8 mouse cellular contexts compared by ENCODE assay signal in genomic region chr4:33245853-33246395, GRCm38 (mm10). TPM values are rescaled to one million over a fixed set of nuclear protein-coding genes. Genes with fewer than 3 reads are reported as not detected.
DNase-seq lines count a peak whose midpoint lies in the region; ATAC-seq and TF ChIP-seq lines count a peak whose summit lies in the region.

No protein-coding gene starts in this region.

- no peak overlapping the region for H3K9ac ChIP-seq in forebrain, embryonic 11.5 days (ENCODE audit: low read length)
- H3K9ac ChIP-seq in liver, embryonic 11.5 days (ENCODE audit: low read depth, low read length), result no peak overlapping the region

- H3K4me2 ChIP-seq in forebrain, embryonic 11.5 days (ENCODE audit: low read depth, low read length, severe bottlenecking), result no peak overlapping the region
- H3K4me2 ChIP-seq in liver, embryonic 11.5 days, result peak overlapping the region; percentile 78

- no peak for DNase-seq in forebrain, embryonic 10.5 days (ENCODE audit: extremely low spot score, low spot score)
- no peak for DNase-seq in forebrain, embryonic 11.5 days (ENCODE audit: low spot score)
- no peak for DNase-seq in spleen, adult 2 months (ENCODE audit: low read depth in 1 of 2, low spot score in 2 of 2)
- DNase-seq in spleen, adult 12 weeks (ENCODE audit: low spot score), result no peak
- DNase-seq in liver, embryonic 11.5 days (ENCODE audit: low spot score), result no peak
- DNase-seq in urinary bladder, postnatal 25 days (ENCODE audit: low spot score), result no peak
- no peak for DNase-seq in left cerebral cortex, adult 18-20 months (ENCODE audit: low spot score in 2 of 2)
- DNase-seq in layer of hippocampus, adult 8-10 months (ENCODE audit: low spot score in 2 of 2), result no peak

- H3K4me3 ChIP-seq in forebrain, embryonic 10.5 days, result peak overlapping the region; percentile 98; the same call in 1 of the 2 replicates
- no peak overlapping the region for H3K4me3 ChIP-seq in forebrain, embryonic 11.5 days (ENCODE audit: low read depth, low read length)
- peak overlapping the region; percentile 11; the same call in 1 of the 2 replicates for H3K4me3 ChIP-seq in spleen, adult 2 months (ENCODE audit: extremely low read depth, insufficient read depth, insufficient read length)
- peak overlapping the region; percentile 22; the same call in 1 of the 2 replicates for H3K4me3 ChIP-seq in liver, embryonic 11.5 days (ENCODE audit: low read depth, low read length)

- no peaks in the 10 kb centered on the region for H3K27me3 ChIP-seq in forebrain, embryonic 10.5 days (ENCODE audit: poor library complexity, severe bottlenecking)
- no peaks in the 10 kb centered on the region for H3K27me3 ChIP-seq in forebrain, embryonic 11.5 days (ENCODE audit: control insufficient read depth, insufficient read depth, low read length)
- no peaks in the 10 kb centered on the region for H3K27me3 ChIP-seq in spleen, adult 2 months (ENCODE audit: control insufficient read depth, insufficient read depth, low read length)
- H3K27me3 ChIP-seq in liver, embryonic 11.5 days (replicated peaks; ENCODE audit: control insufficient read depth, insufficient read depth, low read length), result no peaks in the 10 kb centered on the region

- peaks cover 41% of the 10 kb centered on the region for H3K36me3 ChIP-seq in forebrain, embryonic 10.5 days (replicated peaks)
- no peaks in the 10 kb centered on the region; the same call in 1 of the 2 replicates for H3K36me3 ChIP-seq in forebrain, embryonic 11.5 days (ENCODE audit: control insufficient read depth, insufficient read depth, low read length)
- peaks cover 20% of the 10 kb centered on the region for H3K36me3 ChIP-seq in spleen, adult 2 months (ENCODE audit: control insufficient read depth, insufficient read depth, low read length)
- H3K36me3 ChIP-seq in liver, embryonic 11.5 days (ENCODE audit: control insufficient read depth, insufficient read depth, low read length), result peaks cover 14% of the 10 kb centered on the region; the same call in 1 of the 2 replicates

- no peak for TF ChIP-seq POLR2A in spleen, adult 2 months (IDR thresholded peaks at IDR 0.05; ENCODE audit: low read depth, low read length)

- peaks cover 32% of the 10 kb centered on the region for H3K4me1 ChIP-seq in forebrain, embryonic 10.5 days
- H3K4me1 ChIP-seq in forebrain, embryonic 11.5 days (replicated peaks; ENCODE audit: control insufficient read depth, insufficient read depth, low read length), result no peaks in the 10 kb centered on the region; the same call in 1 of the 2 replicates
- H3K4me1 ChIP-seq in spleen, adult 2 months (ENCODE audit: control insufficient read depth, insufficient read depth, insufficient read length), result peaks cover 5% of the 10 kb centered on the region
- peaks cover 22% of the 10 kb centered on the region for H3K4me1 ChIP-seq in liver, embryonic 11.5 days (replicated peaks; ENCODE audit: control insufficient read depth, insufficient read depth, low read length)

- no peak for ATAC-seq in forebrain, embryonic 11.5 days (replicated peaks; ENCODE audit: low FRiP score)
- no peak for ATAC-seq in liver, embryonic 11.5 days (replicated peaks; ENCODE audit: low FRiP score)

- no peaks in the 10 kb centered on the region for H3K9me3 ChIP-seq in forebrain, embryonic 10.5 days
- no peaks in the 10 kb centered on the region for H3K9me3 ChIP-seq in forebrain, embryonic 11.5 days (ENCODE audit: control insufficient read depth, low read length)
- no peaks in the 10 kb centered on the region for H3K9me3 ChIP-seq in liver, embryonic 11.5 days (ENCODE audit: control insufficient read depth, low read length)

- TF ChIP-seq CTCF in spleen, adult 2 months (IDR thresholded peaks at IDR 0.05; ENCODE audit: extremely low read depth, insufficient read depth, insufficient read length, insufficient replicate concordance), result no peak

- no peak overlapping the region for H3K27ac ChIP-seq in forebrain, embryonic 10.5 days
- no peak overlapping the region for H3K27ac ChIP-seq in forebrain, embryonic 11.5 days (ENCODE audit: low read depth, low read length)
- H3K27ac ChIP-seq in spleen, adult 2 months (ENCODE audit: insufficient read depth, low read length), result peak overlapping the region; percentile 44; the same call in 1 of the 2 replicates
- H3K27ac ChIP-seq in liver, embryonic 11.5 days (ENCODE audit: low read depth, low read length), result no peak overlapping the region

- WGBS in forebrain, embryonic 10.5 days, result 94% methylated on average over 14 of the region's 14 CpGs
- 92% methylated on average over 14 of the region's 14 CpGs for WGBS in forebrain, embryonic 11.5 days
- WGBS in spleen, adult 2 months, result 79% methylated on average over 14 of the region's 14 CpGs
- WGBS in liver, embryonic 11.5 days, result 82% methylated on average over 14 of the region's 14 CpGs

RNA-seq across cellular contexts. Expression of gene Srsf12, which starts 37.1 kb away (rescaled TPM):
- polyA plus RNA-seq in forebrain, embryonic 10.5 days (2016; fragmentation: Nextera tagmentation; extraction: Ambion mirVana), result 4.1 and 4.2 TPM in 2 replicates
- polyA plus RNA-seq in forebrain, embryonic 11.5 days (2014; fragmentation: Nextera tagmentation; extraction: Ambion mirVana), result 7.9 and 9.0 TPM in 2 replicates
- polyA plus RNA-seq in spleen, adult 2 months (2012; rRNA removed), result 0.30 and 0.40 TPM in 2 replicates
- 0.73 and 1.6 TPM in 2 replicates for polyA plus RNA-seq in liver, embryonic 11.5 days (2014; fragmentation: Nextera tagmentation; extraction: Ambion mirVana)
- 10 to 100 TPM; 22.8 to 24.9 TPM for total RNA-seq in left cerebral cortex, adult 18-20 months (2021)
- total RNA-seq in layer of hippocampus, adult 8-10 months (2022), result 10 to 100 TPM; 21.8 to 25.8 (median 24.5) TPM

RNA-seq across cellular contexts. Expression of gene Pnrc1, which starts 44.0 kb away (rescaled TPM):
- polyA plus RNA-seq in forebrain, embryonic 10.5 days (2016; fragmentation: Nextera tagmentation; extraction: Ambion mirVana), result 51.6 and 56.2 TPM in 2 replicates
- 84.9 and 87.9 TPM in 2 replicates for polyA plus RNA-seq in forebrain, embryonic 11.5 days (2014; fragmentation: Nextera tagmentation; extraction: Ambion mirVana)
- polyA plus RNA-seq in spleen, adult 2 months (2012; rRNA removed), result 64.6 and 174 TPM in 2 replicates
- polyA plus RNA-seq in liver, embryonic 11.5 days (2014; fragmentation: Nextera tagmentation; extraction: Ambion mirVana), result 58.7 and 59.0 TPM in 2 replicates
- total RNA-seq in left cerebral cortex, adult 18-20 months (2021), result 100 to 1,000 TPM; 144 to 173 TPM
- total RNA-seq in layer of hippocampus, adult 8-10 months (2022), result 100 to 1,000 TPM; 127 to 141 (median 133) TPM

RNA-seq across cellular contexts. Expression of gene Pm20d2, which starts 56.4 kb away (rescaled TPM):
- 1.1 and 1.2 TPM in 2 replicates for polyA plus RNA-seq in forebrain, embryonic 10.5 days (2016; fragmentation: Nextera tagmentation; extraction: Ambion mirVana)
- 1.1 and 1.7 TPM in 2 replicates for polyA plus RNA-seq in forebrain, embryonic 11.5 days (2014; fragmentation: Nextera tagmentation; extraction: Ambion mirVana)
- 1.3 TPM in 2 replicates for polyA plus RNA-seq in spleen, adult 2 months (2012; rRNA removed)
- polyA plus RNA-seq in liver, embryonic 11.5 days (2014; fragmentation: Nextera tagmentation; extraction: Ambion mirVana), result 0.26 and 0.70 TPM in 2 replicates
- total RNA-seq in left cerebral cortex, adult 18-20 months (2021), result 1 to 10 TPM; 5.5 to 6.0 TPM
- total RNA-seq in layer of hippocampus, adult 8-10 months (2022), result 10 to 100 TPM in 2 of 4 experiments, 1 to 10 TPM in 2; 8.5 to 10.9 (median 9.5) TPM
